Mouse (Mus musculus) midbrain, embryonic 10.5 days (tissue): ENCODE measurements around the gene Bcl7c. TPM values are rescaled to one million over a fixed set of nuclear protein-coding genes. Genes with fewer than 3 reads are reported as not detected.
"Not testable (repeated sequence)": the region's sequence is repeated elsewhere in the genome, so short reads cannot be mapped to it uniquely, and the experiment has no call there.

ENCODE experiments used
- DNase-seq: peaks from one replicate; pipeline ENCODE4 v3.0.0-alpha.2; 2017; ENCODE audit warnings: low spot score
- H3K27ac ChIP-seq: fragments of 300-500 bp; sonication (generic); replicated peaks from 2 replicates; pipeline ENCODE4 v1.5.1; 2016; ENCODE audit warnings: mild to moderate bottlenecking
- H3K27me3 ChIP-seq: fragments of 300-500 bp; sonication (generic); 2 replicates; pipeline ENCODE4 v1.6.1; 2016; ENCODE audit warnings: low read depth, mild to moderate bottlenecking; ENCODE audit not compliant: poor library complexity, severe bottlenecking
- H3K36me3 ChIP-seq: fragments of 300-500 bp; sonication (generic); 2 replicates; pipeline ENCODE4 v1.6.1; 2016; ENCODE audit warnings: mild to moderate bottlenecking, moderate library complexity
- H3K4me1 ChIP-seq: fragments of 300-500 bp; sonication (generic); 2 replicates; pipeline ENCODE4 v1.6.1; 2016
- H3K4me3 ChIP-seq: fragments of 300-500 bp; sonication (generic); 2 replicates; pipeline ENCODE4 v1.5.1; 2016; ENCODE audit warnings: mild to moderate bottlenecking, moderate library complexity
- H3K9me3 ChIP-seq: fragments of 300-500 bp; sonication (generic); replicated peaks from 2 replicates; pipeline ENCODE4 v1.6.1; 2016; ENCODE audit warnings: mild to moderate bottlenecking
- WGBS: fragments of 180-500 bp; shearing (Covaris S2); methylation state at CpG from one replicate; pipeline ENCODE4 v1.1.7; 2016; 5-methylcytosine and 5-hydroxymethylcytosine counted together
- polyA plus RNA-seq: library from polyadenylated mRNA; unstranded; fragments of >200 nt; fragmentation: Nextera tagmentation; extraction: Ambion mirVana; gene quantifications from 2 replicates; pipeline ENCODE4 v1.2.1, GENCODE M21; 2016

Bcl7c gene
- polyA plus RNA-seq, 1 experiment from 2014 or later: 48.9 TPM

- Histone ChIP-seq H3K27ac (no peak overlapping the region), H3K27me3 (peaks cover 4% of the 10 kb centered on the region; the same call in 1 of the 2 replicates), H3K36me3 (peaks cover 11% of the 10 kb centered on the region), H3K9me3 (no peaks in the 10 kb centered on the region), H3K4me3 (no peak overlapping the region), H3K4me1 (peaks cover 61% of the 10 kb centered on the region)
- WGBS: 89% methylated on average over 3 of the region's 3 CpGs
- DNase-seq: no peak
Measured at GRCm38 (mm10) chr7:127711031-127711430, 2.3 kb upstream of the Bcl7c start.

- Histone ChIP-seq H3K4me1 (peaks cover 73% of the 10 kb centered on the region), H3K4me3 (peak overlapping the region; percentile 81), H3K36me3 (peaks cover 26% of the 10 kb centered on the region), H3K27me3 (no peaks in the 10 kb centered on the region), H3K9me3 (no peaks in the 10 kb centered on the region), H3K27ac (peak overlapping the region; percentile 96)
- DNase-seq: no peak
- 80% methylated on average over 5 of the region's 5 CpGs for WGBS
Measured at GRCm38 (mm10) chr7:127709261-127709979, 687 bp upstream of the Bcl7c start.

- Histone ChIP-seq H3K9me3 (no peaks in the 10 kb centered on the region), H3K4me1 (peaks cover 63% of the 10 kb centered on the region), H3K27ac (peak overlapping the region; percentile 96), H3K4me3 (peak overlapping the region; percentile 81), H3K36me3 (peaks cover 41% of the 10 kb centered on the region), H3K27me3 (no peaks in the 10 kb centered on the region)
- no peak for DNase-seq
- 2% methylated on average over 5 of the region's 5 CpGs for WGBS
Measured at GRCm38 (mm10) chr7:127707957-127708206, 851 bp downstream of the Bcl7c start.

GRCm38 (mm10) chr7:127707045-127707956, 1.4 kb downstream of the Bcl7c start:
- Histone ChIP-seq H3K4me3 (peak overlapping the region; percentile 81), H3K4me1 (peaks cover 57% of the 10 kb centered on the region), H3K27me3 (no peaks in the 10 kb centered on the region), H3K36me3 (peaks cover 47% of the 10 kb centered on the region), H3K27ac (peak overlapping the region; percentile 96), H3K9me3 (no peaks in the 10 kb centered on the region)
- 24% methylated on average over 22 of the region's 22 CpGs for WGBS
- no peak for DNase-seq

GRCm38 (mm10) chr7:127705706-127706105, 3.0 kb downstream of the Bcl7c start:
- H3K9me3 ChIP-seq: no peaks in the 10 kb centered on the region
- peaks cover 45% of the 10 kb centered on the region for H3K4me1 ChIP-seq
- DNase-seq: no peak
- no peak overlapping the region for H3K27ac ChIP-seq
- H3K36me3 ChIP-seq: peaks cover 47% of the 10 kb centered on the region
- no peaks in the 10 kb centered on the region for H3K27me3 ChIP-seq
- WGBS: 85% methylated on average over 4 of the region's 4 CpGs
- no peak overlapping the region for H3K4me3 ChIP-seq

- WGBS: 83% methylated on average over 6 of the region's 6 CpGs
- no peak for DNase-seq
- Histone ChIP-seq H3K27me3 (no peaks in the 10 kb centered on the region), H3K4me3 (no peak overlapping the region), H3K27ac (no peak overlapping the region; the same call in 1 of the 2 replicates), H3K9me3 (no peaks in the 10 kb centered on the region), H3K4me1 (peaks cover 45% of the 10 kb centered on the region), H3K36me3 (peaks cover 56% of the 10 kb centered on the region)
Measured at GRCm38 (mm10) chr7:127704598-127704997, 4.1 kb downstream of the Bcl7c start.

- Histone ChIP-seq H3K27ac (no peak overlapping the region), H3K4me1 (peaks cover 37% of the 10 kb centered on the region), H3K4me3 (no peak overlapping the region), H3K27me3 (no peaks in the 10 kb centered on the region), H3K36me3 (peaks cover 61% of the 10 kb centered on the region), H3K9me3 (no peaks in the 10 kb centered on the region)
- no peak for DNase-seq
- WGBS: 94% methylated on average over 8 of the region's 8 CpGs
Measured at GRCm38 (mm10) chr7:127703561-127704178, 5.1 kb downstream of the Bcl7c start.

GRCm38 (mm10) chr7:127700712-127701331, 7.9 kb downstream of the Bcl7c start:
- no peak overlapping the region for H3K4me3 ChIP-seq
- no peak overlapping the region for H3K27ac ChIP-seq
- H3K4me1 ChIP-seq: peaks cover 13% of the 10 kb centered on the region
- DNase-seq: no peak
- H3K36me3 ChIP-seq: peaks cover 49% of the 10 kb centered on the region
- H3K9me3 ChIP-seq: no peaks in the 10 kb centered on the region
- H3K27me3 ChIP-seq: no peaks in the 10 kb centered on the region
- WGBS: 83% methylated on average over 3 of the region's 3 CpGs

- Histone ChIP-seq H3K4me3 (no peak overlapping the region), H3K27ac (no peak overlapping the region), H3K9me3 (no peaks in the 10 kb centered on the region), H3K4me1 (no peaks in the 10 kb centered on the region), H3K27me3 (no peaks in the 10 kb centered on the region), H3K36me3 (peaks cover 40% of the 10 kb centered on the region)
- 87% methylated on average over 6 of the region's 6 CpGs for WGBS
- DNase-seq: no peak
Measured at GRCm38 (mm10) chr7:127698986-127699385, 9.7 kb downstream of the Bcl7c start.

GRCm38 (mm10) chr7:127693730-127694129, 15.0 kb downstream of the Bcl7c start:
- not testable (repeated sequence) for DNase-seq, H3K27me3 ChIP-seq, H3K4me3 ChIP-seq, H3K4me1 ChIP-seq, H3K36me3 ChIP-seq, H3K9me3 ChIP-seq, H3K27ac ChIP-seq
- WGBS: 93% methylated on average over 7 of the region's 7 CpGs

- Histone ChIP-seq H3K27me3 (no peaks in the 10 kb centered on the region), H3K9me3 (no peaks in the 10 kb centered on the region), H3K4me1 (peaks cover 10% of the 10 kb centered on the region), H3K36me3 (peaks cover 9% of the 10 kb centered on the region), H3K27ac (no peak overlapping the region), H3K4me3 (no peak overlapping the region)
- 94% methylated on average over 8 of the region's 8 CpGs for WGBS
- no peak for DNase-seq
Measured at GRCm38 (mm10) chr7:127693290-127693689, 15.4 kb downstream of the Bcl7c start.

GRCm38 (mm10) chr7:127691221-127691989, 17.3 kb downstream of the Bcl7c start:
- H3K4me1 ChIP-seq: peaks cover 19% of the 10 kb centered on the region

More at GRCm38 (mm10) chr7:127691221-127691989, 17.3 kb downstream of the Bcl7c start:
- no peaks in the 10 kb centered on the region for H3K9me3 ChIP-seq
- H3K4me3 ChIP-seq: peak overlapping the region; percentile 41
- H3K27ac ChIP-seq: peak overlapping the region; percentile 77
- DNase-seq: peak; percentile 56
- no peaks in the 10 kb centered on the region for H3K27me3 ChIP-seq
- 3% methylated on average over 15 of the region's 15 CpGs for WGBS
- H3K36me3 ChIP-seq: peaks cover 9% of the 10 kb centered on the region
